Mouse (Mus musculus): ENCODE data around the gene Gse1.

- TF ChIP-seq POLR2A (IDR thresholded peaks at IDR 0.05; ENCODE audit: low read depth, low read length) = no peak
- TF ChIP-seq CTCF (IDR thresholded peaks at IDR 0.05; ENCODE audit: extremely low read depth, insufficient read length, insufficient replicate concordance, low read depth, low read length) = no peak
Measured at GRCm38 (mm10) chr8:120563348-120563724, 335.1 kb downstream of the Gse1 start.
